Mouse (Mus musculus): ENCODE results near the gene Gid8.
A peak's percentile ranks its signal among the peaks of the same experiment; 100 is the strongest.
"Not testable (repeated sequence)": the region's sequence is repeated elsewhere in the genome, so short reads cannot be mapped to it uniquely, and the experiment has no call there.

Gid8 gene

GRCm38 (mm10) chr2:180709023-180709922, 644 bp upstream of the Gid8 start:
- DNase-seq (ENCODE audit: inconsistent age in 2 of 2, low spot score in 1 of 2): no peak

GRCm38 (mm10) chr2:180710276-180711155, 599 bp downstream of the Gid8 start:
- DNase-seq (ENCODE audit: inconsistent age in 2 of 2, low spot score in 1 of 2): no peak

- no peak for DNase-seq (ENCODE audit: inconsistent age in 2 of 2, low spot score in 1 of 2)
Measured at GRCm38 (mm10) chr2:180711527-180711926, 1.6 kb downstream of the Gid8 start.

GRCm38 (mm10) chr2:180712037-180712689, 2.2 kb downstream of the Gid8 start:
- DNase-seq (ENCODE audit: inconsistent age in 2 of 2, low spot score in 1 of 2): no peak

- not testable (repeated sequence) for DNase-seq (ENCODE audit: inconsistent age in 2 of 2, low spot score in 1 of 2)
Measured at GRCm38 (mm10) chr2:180722748-180723147, 12.8 kb downstream of the Gid8 start.

- peak in 1 of 2 experiments; percentile 22 for DNase-seq (ENCODE audit: inconsistent age in 2 of 2, low spot score in 1 of 2)
Measured at GRCm38 (mm10) chr2:180723865-180724264, 13.9 kb downstream of the Gid8 start.

- peak; percentile 72 to 84 for DNase-seq (ENCODE audit: inconsistent age in 2 of 2, low spot score in 1 of 2)
Measured at GRCm38 (mm10) chr2:180724585-180725413, 14.9 kb downstream of the Gid8 start, which contains the start of gene Slc17a9. Slc17a9 (plus strand) TSS chr2:180725263.

- DNase-seq (ENCODE audit: inconsistent age in 2 of 2, low spot score in 1 of 2): no peak
Measured at GRCm38 (mm10) chr2:180725414-180725778, 15.5 kb downstream of the Gid8 start.

GRCm38 (mm10) chr2:180725856-180726629, 16.1 kb downstream of the Gid8 start:
- DNase-seq (ENCODE audit: inconsistent age in 2 of 2, low spot score in 1 of 2): no peak

- peak in 1 of 2 experiments; percentile 38 for DNase-seq (ENCODE audit: inconsistent age in 2 of 2, low spot score in 1 of 2)
Measured at GRCm38 (mm10) chr2:180726658-180727442, 16.9 kb downstream of the Gid8 start.

GRCm38 (mm10) chr2:180727613-180728021, 17.7 kb downstream of the Gid8 start:
- DNase-seq (ENCODE audit: inconsistent age in 2 of 2, low spot score in 1 of 2): no peak

- DNase-seq (ENCODE audit: inconsistent age in 2 of 2, low spot score in 1 of 2): peak; percentile 33 to 69
Measured at GRCm38 (mm10) chr2:180731036-180731435, 21.1 kb downstream of the Gid8 start.

- no peak for DNase-seq (ENCODE audit: inconsistent age in 2 of 2, low spot score in 1 of 2)
Measured at GRCm38 (mm10) chr2:180731984-180732383, 22.1 kb downstream of the Gid8 start.

GRCm38 (mm10) chr2:180735232-180735631, 25.3 kb downstream of the Gid8 start:
- DNase-seq (ENCODE audit: inconsistent age in 2 of 2, low spot score in 1 of 2): no peak

GRCm38 (mm10) chr2:180737984-180738383, 28.1 kb downstream of the Gid8 start:
- DNase-seq (ENCODE audit: inconsistent age in 2 of 2, low spot score in 1 of 2): no peak

- DNase-seq (ENCODE audit: inconsistent age in 2 of 2, low spot score in 1 of 2): no peak
Measured at GRCm38 (mm10) chr2:180740349-180740748, 30.4 kb downstream of the Gid8 start.

GRCm38 (mm10) chr2:180741421-180741820, 31.5 kb downstream of the Gid8 start:
- DNase-seq (ENCODE audit: inconsistent age in 2 of 2, low spot score in 1 of 2): no peak

GRCm38 (mm10) chr2:180742820-180743219, 32.9 kb downstream of the Gid8 start:
- DNase-seq (ENCODE audit: inconsistent age in 2 of 2, low spot score in 1 of 2): no peak

- no peak for DNase-seq (ENCODE audit: inconsistent age in 2 of 2, low spot score in 1 of 2)
Measured at GRCm38 (mm10) chr2:180743321-180743720, 33.4 kb downstream of the Gid8 start.
